Mouse (Mus musculus) hindbrain, embryonic 14.5 days (tissue): Measurements from ENCODE around the gene Brox. TPM values are rescaled to one million over a fixed set of nuclear protein-coding genes. Genes with fewer than 3 reads are reported as not detected.

ENCODE experiments used
- ATAC-seq: fragments of 200-750 bp; cut with Nextera tagmentation; 2 replicates; pipeline ENCODE4 v1.8.0; 2017; ENCODE audit warnings: moderate number of reproducible peaks, mild to moderate bottlenecking, moderate TSS enrichment, moderate library complexity; ENCODE audit not compliant: low FRiP score
- DNase-seq: peaks from one replicate; pipeline ENCODE4 v3.0.0-alpha.2; 2015; ENCODE audit warnings: low spot score
- H3K27ac ChIP-seq: fragments of 300-500 bp; sonication (generic); 2 replicates; pipeline ENCODE4 v1.5.1; 2014; ENCODE audit warnings: mild to moderate bottlenecking, moderate library complexity
- H3K27me3 ChIP-seq: fragments of 300-500 bp; sonication (generic); 2 replicates; pipeline ENCODE4 v1.6.1; 2014; ENCODE audit warnings: mild to moderate bottlenecking, low read length, mixed read lengths; ENCODE audit not compliant: control insufficient read depth, insufficient read depth
- H3K36me3 ChIP-seq: fragments of 300-500 bp; sonication (generic); replicated peaks from 2 replicates; pipeline ENCODE4 v1.6.1; 2014; ENCODE audit not compliant: control insufficient read depth, insufficient read depth
- H3K4me1 ChIP-seq: fragments of 300-500 bp; sonication (generic); replicated peaks from 2 replicates; pipeline ENCODE4 v1.6.1; 2014; ENCODE audit warnings: antibody characterized with exemption, low read length, mixed read lengths; ENCODE audit not compliant: control insufficient read depth, insufficient read depth
- H3K4me2 ChIP-seq: fragments of 300-500 bp; sonication (generic); replicated peaks from 2 replicates; pipeline ENCODE4 v1.6.1; 2014; ENCODE audit warnings: mild to moderate bottlenecking, moderate library complexity
- H3K4me3 ChIP-seq: fragments of 300-500 bp; sonication (generic); replicated peaks from 2 replicates; pipeline ENCODE4 v1.5.1; 2014; ENCODE audit warnings: mild to moderate bottlenecking, low read length
- H3K9ac ChIP-seq: fragments of 300-500 bp; sonication (generic); 2 replicates; pipeline ENCODE4 v1.6.1; 2014
- H3K9me3 ChIP-seq: fragments of 300-500 bp; sonication (generic); 2 replicates; pipeline ENCODE4 v1.6.1; 2016; ENCODE audit warnings: low read length; ENCODE audit not compliant: control insufficient read depth
- WGBS: fragments of 180-500 bp; shearing (Covaris S2); extraction: QIAGEN DNeasy Blood & Tissue Kit; methylation state at CpG from one replicate; pipeline ENCODE4 v1.1.7; 2014; 5-methylcytosine and 5-hydroxymethylcytosine counted together
- polyA plus RNA-seq: library from polyadenylated mRNA; unstranded; fragments of >200 nt; fragmentation: Nextera tagmentation; extraction: Ambion mirVana; gene quantifications from 2 replicates; pipeline ENCODE4 v1.2.1, GENCODE M21; 2014

Brox gene
- polyA plus RNA-seq, 1 experiment from 2014 or later: 115 TPM

DNA sequence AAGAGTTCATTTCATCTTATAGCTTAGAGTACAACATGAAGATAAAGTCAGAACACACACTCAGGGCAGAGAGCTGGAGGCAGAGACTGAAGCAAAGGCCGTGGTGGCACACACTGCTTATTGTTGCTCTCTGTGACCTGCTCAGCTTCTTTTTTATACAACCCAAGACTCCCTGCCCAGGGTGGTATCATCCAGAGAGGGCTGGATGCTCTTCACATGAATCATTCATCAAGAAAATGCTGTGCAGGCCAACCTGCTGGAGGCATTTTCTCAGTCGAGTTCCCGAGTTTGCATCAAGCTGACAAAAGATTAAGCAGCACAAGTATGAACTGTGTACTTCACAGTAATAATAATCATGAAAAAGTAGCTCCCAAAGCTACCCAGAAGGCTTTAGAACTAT lies 8.7 kb downstream of the Brox start:
- no peak overlapping the region for H3K4me2 ChIP-seq
- H3K27ac ChIP-seq: no peak overlapping the region
- H3K4me1 ChIP-seq: no peaks in the 10 kb centered on the region
- H3K9ac ChIP-seq: no peak overlapping the region
- no peak for ATAC-seq
- H3K9me3 ChIP-seq: no peaks in the 10 kb centered on the region
- H3K27me3 ChIP-seq: no peaks in the 10 kb centered on the region
- no peak overlapping the region for H3K4me3 ChIP-seq
- DNase-seq: no peak
- WGBS: 83% methylated on average over 3 of the region's 3 CpGs
- H3K36me3 ChIP-seq: peaks cover 95% of the 10 kb centered on the region

DNA sequence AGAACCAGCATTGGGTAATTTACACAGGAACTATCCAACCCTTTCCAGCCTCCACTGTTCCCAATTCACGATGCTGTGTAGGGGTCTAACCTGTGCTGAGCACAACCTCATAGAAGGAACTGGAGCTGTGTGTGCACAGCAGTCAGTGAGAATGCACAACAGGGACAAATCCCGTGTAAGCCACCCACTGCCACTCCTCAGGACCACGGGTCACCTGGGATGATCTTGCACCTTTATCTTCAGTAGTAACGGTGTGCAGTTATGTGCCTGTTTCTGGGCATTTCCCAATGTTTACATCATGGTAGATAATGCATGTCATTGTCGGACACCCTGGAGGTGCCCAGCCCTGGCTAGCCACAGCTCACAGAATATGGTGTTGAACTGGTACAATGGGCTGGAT lies 21.3 kb downstream of the Brox start:
- 86% methylated on average over 5 of the region's 5 CpGs for WGBS
- Histone ChIP-seq H3K9ac (no peak overlapping the region), H3K36me3 (peaks cover 41% of the 10 kb centered on the region), H3K4me1 (no peaks in the 10 kb centered on the region), H3K27ac (no peak overlapping the region), H3K4me2 (no peak overlapping the region), H3K9me3 (no peaks in the 10 kb centered on the region), H3K4me3 (no peak overlapping the region), H3K27me3 (no peaks in the 10 kb centered on the region)
- DNase-seq (no peak), ATAC-seq (no peak)

DNA sequence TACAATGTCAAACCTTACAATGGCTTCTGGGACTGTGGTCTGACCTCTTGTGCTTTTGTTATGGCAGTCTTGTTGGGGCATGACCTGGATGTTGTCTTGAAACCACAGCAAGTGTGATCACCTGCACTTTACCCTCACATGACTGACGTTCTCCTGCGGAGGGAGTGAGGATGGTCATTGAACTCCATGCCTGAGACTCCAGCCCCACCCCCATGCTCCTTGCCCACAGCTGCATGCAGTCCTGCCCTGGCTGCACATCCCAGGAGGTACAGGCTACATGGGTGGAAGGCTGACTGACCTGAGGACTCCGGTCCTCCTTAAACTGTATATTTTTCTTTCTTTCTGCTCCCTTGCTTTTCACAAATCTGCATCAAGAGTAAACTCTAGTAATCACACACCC lies 22.7 kb downstream of the Brox start:
- Histone ChIP-seq H3K27ac (no peak overlapping the region), H3K27me3 (no peaks in the 10 kb centered on the region), H3K9me3 (no peaks in the 10 kb centered on the region), H3K9ac (no peak overlapping the region), H3K4me2 (no peak overlapping the region), H3K4me1 (no peaks in the 10 kb centered on the region), H3K36me3 (peaks cover 28% of the 10 kb centered on the region), H3K4me3 (no peak overlapping the region)
- no peak for ATAC-seq
- no peak for DNase-seq
- WGBS: 65% methylated on average over 3 of the region's 3 CpGs

DNA sequence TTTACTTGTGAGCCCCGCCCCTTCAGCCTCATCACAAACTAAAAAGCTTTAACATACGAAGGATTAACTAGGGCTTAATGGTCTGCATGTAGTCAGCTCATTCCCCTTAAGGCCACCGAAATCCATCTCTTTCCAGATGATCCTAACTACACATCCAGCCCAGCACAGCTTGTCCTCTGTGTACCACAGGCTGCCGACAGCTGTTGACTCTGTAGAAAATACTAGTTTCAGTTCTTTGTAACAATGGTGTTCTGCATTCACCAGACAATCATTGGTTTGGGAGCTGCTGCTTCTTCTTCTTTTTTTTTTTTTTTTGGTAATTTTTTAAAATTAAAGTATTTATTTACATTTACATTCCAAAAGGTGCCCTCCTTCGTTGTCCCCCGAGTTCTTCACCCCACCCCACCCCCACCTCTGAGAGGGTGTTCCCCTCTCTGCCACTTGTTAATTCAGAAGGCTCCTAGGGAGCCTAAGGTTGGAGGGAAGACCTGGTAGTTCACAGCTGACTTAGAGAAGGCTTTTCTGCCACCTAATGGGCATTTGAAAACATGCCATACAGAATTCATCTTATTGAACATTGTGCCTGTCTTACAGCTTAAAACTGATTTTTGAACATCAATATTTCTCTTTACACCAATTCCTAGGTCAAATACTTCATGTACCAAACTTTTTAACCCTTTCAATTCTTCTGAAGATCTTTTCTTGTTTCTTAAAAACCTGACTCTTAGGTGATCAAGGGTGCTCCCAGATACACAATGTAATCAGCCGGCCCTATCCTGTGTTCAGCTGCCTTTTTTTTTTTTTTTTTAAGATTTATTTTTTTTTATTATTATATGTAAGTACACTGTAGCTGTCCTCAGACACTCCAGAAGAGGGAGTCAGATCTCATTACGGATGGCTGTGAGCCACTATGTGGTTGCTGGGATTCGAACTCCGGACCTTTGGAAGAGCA lies 23.9 kb downstream of the Brox start:
- no peak overlapping the region for H3K9ac ChIP-seq
- peaks cover 16% of the 10 kb centered on the region for H3K36me3 ChIP-seq
- H3K4me1 ChIP-seq: no peaks in the 10 kb centered on the region
- no peak overlapping the region for H3K27ac ChIP-seq
- no peaks in the 10 kb centered on the region for H3K9me3 ChIP-seq
- H3K27me3 ChIP-seq: no peaks in the 10 kb centered on the region
- ATAC-seq (no peak), DNase-seq (peak; percentile 74)
- no peak overlapping the region for H3K4me3 ChIP-seq
- H3K4me2 ChIP-seq: no peak overlapping the region
- WGBS: 65% methylated on average over 10 of the region's 10 CpGs

DNA sequence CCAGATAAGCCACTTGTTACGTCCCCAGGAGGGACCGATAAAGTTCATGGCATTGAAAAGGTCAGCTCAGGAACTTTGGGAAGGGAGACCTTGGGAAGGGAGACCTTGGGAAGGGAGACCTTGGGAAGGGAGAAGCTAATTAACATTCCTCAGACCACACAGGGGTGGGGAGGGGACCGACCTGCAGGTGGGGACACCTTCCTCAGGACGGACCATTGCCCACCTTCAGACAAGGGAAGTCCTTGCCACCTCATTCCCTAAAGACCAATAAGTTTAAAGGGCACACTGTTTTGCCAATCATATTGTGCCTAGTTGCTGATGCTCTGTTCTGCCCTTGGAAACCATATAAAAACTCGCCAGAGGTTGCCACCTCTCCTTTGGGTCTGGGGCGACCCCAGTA lies 29.4 kb downstream of the Brox start:
- Histone ChIP-seq H3K4me1 (no peaks in the 10 kb centered on the region), H3K9ac (no peak overlapping the region), H3K4me3 (no peak overlapping the region), H3K27ac (no peak overlapping the region), H3K36me3 (no peaks in the 10 kb centered on the region), H3K9me3 (no peaks in the 10 kb centered on the region), H3K4me2 (no peak overlapping the region), H3K27me3 (no peaks in the 10 kb centered on the region)
- ATAC-seq (no peak), DNase-seq (no peak)
- 79% methylated on average over 6 of the region's 6 CpGs for WGBS

DNA sequence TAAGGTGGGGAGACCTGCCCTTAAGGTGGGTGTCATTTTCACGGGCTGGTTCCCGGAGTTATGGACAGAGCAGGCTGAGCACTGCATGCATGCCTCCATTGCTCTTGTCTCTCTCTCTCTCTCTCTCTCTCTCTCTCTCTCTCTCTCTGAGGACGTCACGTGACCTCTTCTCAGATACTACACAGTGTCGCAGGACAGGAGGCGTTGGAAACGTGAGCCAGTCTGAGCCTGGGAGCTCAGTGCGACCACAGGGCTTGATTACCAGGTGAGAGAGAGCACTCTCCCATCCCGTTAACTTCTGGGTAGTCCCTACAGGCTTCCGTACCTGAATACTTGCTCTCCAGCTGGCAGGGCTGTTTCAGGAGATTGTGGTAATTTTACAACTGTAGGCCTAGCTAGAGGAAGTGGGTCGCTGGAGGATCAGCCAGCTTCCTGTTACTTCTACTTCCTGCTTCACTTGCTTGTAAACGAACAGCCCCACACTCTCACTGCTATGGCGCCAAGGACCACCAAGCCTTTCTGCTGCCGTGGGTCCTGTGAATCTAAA lies 31.1 kb downstream of the Brox start:
- DNase-seq (no peak), ATAC-seq (no peak)
- Histone ChIP-seq H3K9me3 (no peaks in the 10 kb centered on the region), H3K9ac (no peak overlapping the region), H3K4me2 (no peak overlapping the region), H3K4me1 (no peaks in the 10 kb centered on the region), H3K4me3 (no peak overlapping the region), H3K27ac (no peak overlapping the region), H3K36me3 (no peaks in the 10 kb centered on the region), H3K27me3 (no peaks in the 10 kb centered on the region)
- 78% methylated on average over 14 of the region's 14 CpGs for WGBS

DNA sequence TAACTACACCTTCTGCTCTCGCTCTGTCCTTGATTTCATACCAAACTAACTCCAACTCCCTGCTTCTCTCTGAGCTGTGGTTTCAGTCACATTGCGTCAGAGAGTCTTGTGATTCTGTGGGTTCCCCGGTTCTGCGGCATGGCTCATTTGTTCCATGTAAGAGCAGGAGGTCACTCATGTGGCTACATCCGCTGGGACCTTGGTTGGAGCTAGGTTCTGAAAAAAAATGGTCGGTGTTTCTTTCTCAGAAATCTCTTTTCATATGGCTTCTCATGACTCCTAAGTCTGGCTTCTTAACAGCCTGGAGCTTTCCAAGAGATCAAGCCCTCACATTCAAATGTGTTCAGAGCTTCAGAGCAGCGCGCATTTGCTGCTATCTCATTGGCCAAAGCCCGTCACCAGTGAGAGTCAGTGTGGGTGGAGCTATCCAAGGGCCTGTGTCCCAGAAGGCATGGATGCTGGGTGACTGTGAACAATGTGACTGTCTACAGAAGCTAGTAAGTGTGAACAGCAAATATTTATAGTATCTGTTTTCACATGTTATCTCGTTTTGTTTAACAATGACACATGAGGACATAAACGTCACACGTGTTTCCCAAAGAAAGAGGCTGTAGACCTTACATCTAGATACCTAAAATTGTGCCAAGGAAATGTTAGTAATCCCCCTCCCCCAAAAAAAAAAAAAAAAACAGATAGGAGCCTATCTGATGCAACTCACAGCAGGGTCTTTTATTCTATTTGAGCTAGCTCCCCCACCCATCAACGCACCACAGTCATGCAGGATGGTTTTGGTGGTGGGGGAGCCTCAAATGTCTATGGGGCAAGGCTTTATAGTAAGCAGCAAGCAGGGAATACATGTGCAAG lies 32.7 kb downstream of the Brox start:
- Histone ChIP-seq H3K27me3 (no peaks in the 10 kb centered on the region), H3K4me3 (no peak overlapping the region), H3K36me3 (no peaks in the 10 kb centered on the region), H3K4me2 (no peak overlapping the region), H3K9me3 (no peaks in the 10 kb centered on the region), H3K9ac (no peak overlapping the region), H3K27ac (no peak overlapping the region), H3K4me1 (no peaks in the 10 kb centered on the region)
- ATAC-seq (no peak), DNase-seq (no peak)
- WGBS: 75% methylated on average over 13 of the region's 13 CpGs

DNA sequence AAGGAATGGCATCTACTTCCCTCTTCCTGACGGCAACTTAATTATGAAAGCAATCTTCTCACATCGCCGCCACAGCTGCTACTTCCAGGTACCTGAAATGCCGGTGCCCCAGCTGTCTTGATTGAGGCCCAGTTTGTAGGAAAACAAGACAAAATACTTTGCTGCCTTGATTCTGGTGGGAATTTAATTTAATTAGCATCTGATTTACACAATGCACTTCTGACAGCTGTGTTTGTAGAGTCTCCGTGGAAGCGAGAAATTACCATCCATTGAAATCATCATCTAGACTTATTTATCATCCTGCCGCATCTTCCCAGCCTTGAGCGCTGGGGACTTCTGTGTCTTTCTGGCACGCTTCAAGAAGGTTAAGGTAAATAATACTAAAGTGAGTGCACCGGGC lies 44.5 kb downstream of the Brox start:
- H3K36me3 ChIP-seq: no peaks in the 10 kb centered on the region
- DNase-seq: peak; percentile 71
- H3K9ac ChIP-seq: 0 out of 2 replicates have a peak overlapping the region, but pooled peaks have one; percentile 13
- H3K4me1 ChIP-seq: peaks cover 11% of the 10 kb centered on the region
- H3K27ac ChIP-seq: 0 out of 2 replicates have a peak overlapping the region, but pooled peaks have one; percentile 17
- peak; percentile 55; the same call in 1 of the 2 replicates for ATAC-seq
- no peaks in the 10 kb centered on the region for H3K9me3 ChIP-seq
- no peaks in the 10 kb centered on the region for H3K27me3 ChIP-seq
- H3K4me2 ChIP-seq: no peak overlapping the region
- 29% methylated on average over 10 of the region's 10 CpGs for WGBS
- H3K4me3 ChIP-seq: no peak overlapping the region

DNA sequence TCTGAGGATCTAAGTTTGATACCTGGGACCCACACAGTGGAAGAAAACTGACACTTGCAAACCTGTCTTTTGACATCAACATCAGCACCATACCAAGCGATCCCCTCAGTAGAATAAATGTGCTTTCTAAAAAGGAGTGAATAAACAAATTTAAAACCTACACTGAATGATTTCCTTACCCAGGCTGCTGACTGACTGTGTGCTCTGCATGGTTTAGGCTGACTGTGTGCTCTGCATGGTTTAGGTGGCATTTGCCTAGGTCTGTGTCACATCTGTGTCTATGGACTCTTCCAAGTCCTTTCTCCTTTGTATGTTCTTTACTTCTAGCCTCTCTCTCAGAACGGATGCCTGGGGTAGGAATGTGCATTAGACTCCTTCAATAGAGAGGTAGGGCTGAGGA lies 45.3 kb downstream of the Brox start:
- 81% methylated on average over 2 of the region's 2 CpGs for WGBS
- no peaks in the 10 kb centered on the region for H3K27me3 ChIP-seq
- no peaks in the 10 kb centered on the region for H3K9me3 ChIP-seq
- H3K9ac ChIP-seq: no peak overlapping the region
- ATAC-seq (no peak), DNase-seq (no peak)
- H3K36me3 ChIP-seq: no peaks in the 10 kb centered on the region
- H3K4me1 ChIP-seq: peaks cover 11% of the 10 kb centered on the region
- H3K4me2 ChIP-seq: no peak overlapping the region
- no peak overlapping the region for H3K4me3 ChIP-seq
- no peak overlapping the region for H3K27ac ChIP-seq
